In the genomic region with DNA sequence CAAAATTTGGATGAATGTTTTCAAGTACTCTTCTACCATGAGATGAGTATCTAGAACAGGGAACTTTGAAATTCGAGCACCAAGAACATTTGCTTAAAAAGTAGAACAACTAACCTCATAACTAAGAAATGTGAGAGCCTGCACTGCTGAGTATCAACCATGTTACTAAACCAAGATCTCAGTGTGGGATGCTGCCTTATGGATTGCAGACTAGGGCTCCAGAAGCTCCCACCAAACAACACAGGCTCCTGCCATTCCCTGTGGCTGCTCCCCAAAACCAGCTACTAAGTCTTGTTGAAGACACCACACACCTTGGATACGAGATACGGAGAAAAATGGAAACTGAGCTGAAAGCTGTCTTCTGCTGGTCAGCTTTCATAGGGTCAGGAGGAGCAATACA, we compare ENCODE assay signal across 29 mouse cellular contexts. TPM values are rescaled to one million over a fixed set of nuclear protein-coding genes. Genes with fewer than 3 reads are reported as not detected.
DNase-seq lines count a peak whose midpoint lies in the region; ATAC-seq and TF ChIP-seq lines count a peak whose summit lies in the region.
"Had no signal": no experiment of that assay in that cellular context is flagged by ENCODE, and none has a peak within 500 bp of the region (broad histone marks: within the 10 kb centered on the region; RNA-seq: fewer than 3 reads in every experiment).

No protein-coding gene starts in this region.

- H3K27ac ChIP-seq in heart, postnatal 0 days (ENCODE audit: low read depth): peak overlapping the region; percentile 79
- peak overlapping the region; percentile 35; the same call in 1 of the 2 replicates for H3K27ac ChIP-seq in stomach, embryonic 14.5 days (ENCODE audit: low read length)
- H3K27ac ChIP-seq in stomach, postnatal 0 days (replicated peaks): no peak overlapping the region
- H3K27ac ChIP-seq in forebrain, embryonic 12.5 days: no peak overlapping the region
- H3K27ac ChIP-seq: hindbrain, embryonic 12.5 days; limb, embryonic 12.5 days; liver, embryonic 12.5 days; neural tube, embryonic 13.5 days had no signal

- DNase-seq in heart, adult 11 months: peak; percentile 64
- DNase-seq in heart, postnatal 10 days: no peak
- no peak for DNase-seq in heart, postnatal 0 days (ENCODE audit: low spot score)
- DNase-seq in heart, postnatal 14 days: no peak
- DNase-seq in stomach, postnatal 0 days (ENCODE audit: low spot score): no peak
- no peak for DNase-seq in adrenal gland, postnatal 10 days
- DNase-seq: cerebellum, adult 11-12 months; gastrocnemius, adult 2 months; midbrain, embryonic 14.5 days; right cerebral cortex, adult 18-20 months; thymus, adult 2 months had no signal

- intact Hi-C loops in heart, postnatal 10 days (cut with DNase I): loop anchor here (2.0 kb wide), 1 partner anchor 39 kb away; no protein-coding TSS in a partner anchor
- intact Hi-C loops in heart, postnatal 14 days (cut with DNase I): no loop called here

- 89% methylated on average over 3 of the region's 3 CpGs for WGBS in heart, postnatal 0 days
- 95% methylated on average over 3 of the region's 3 CpGs for WGBS in stomach, embryonic 14.5 days
- 96% methylated on average over 3 of the region's 3 CpGs for WGBS in stomach, postnatal 0 days
- 85% methylated on average over 3 of the region's 3 CpGs for WGBS in forebrain, embryonic 12.5 days

- no peak overlapping the region for H3K9ac ChIP-seq in heart, postnatal 0 days (replicated peaks; ENCODE audit: low read depth, low read length)
- H3K9ac ChIP-seq in stomach, embryonic 14.5 days (replicated peaks; ENCODE audit: low read depth, low read length): no peak overlapping the region
- no peak overlapping the region for H3K9ac ChIP-seq in stomach, postnatal 0 days (ENCODE audit: low read length)
- no peak overlapping the region for H3K9ac ChIP-seq in forebrain, embryonic 12.5 days
- H3K9ac ChIP-seq: forebrain, postnatal 0 days; hindbrain, embryonic 12.5 days; limb, embryonic 12.5 days; liver, embryonic 12.5 days; neural tube, embryonic 13.5 days had no signal

- H3K4me2 ChIP-seq in heart, postnatal 0 days (ENCODE audit: low read depth, low read length): no peak overlapping the region
- no peak overlapping the region for H3K4me2 ChIP-seq in stomach, embryonic 14.5 days (replicated peaks; ENCODE audit: low read depth, low read length)
- H3K4me2 ChIP-seq in stomach, postnatal 0 days (replicated peaks; ENCODE audit: low read depth): no peak overlapping the region
- no peak overlapping the region for H3K4me2 ChIP-seq in forebrain, embryonic 12.5 days
- H3K4me2 ChIP-seq: hindbrain, embryonic 12.5 days; limb, embryonic 12.5 days; liver, embryonic 12.5 days; neural tube, embryonic 13.5 days had no signal

- H3K27me3 ChIP-seq in heart, postnatal 0 days (ENCODE audit: control insufficient read depth, insufficient read depth, low read length): no peaks in the 10 kb centered on the region
- H3K27me3 ChIP-seq in stomach, embryonic 14.5 days (ENCODE audit: control insufficient read depth, insufficient read depth, low read length): no peaks in the 10 kb centered on the region
- H3K27me3 ChIP-seq in stomach, postnatal 0 days (ENCODE audit: control insufficient read depth, insufficient read depth, low read length): no peaks in the 10 kb centered on the region
- no peaks in the 10 kb centered on the region for H3K27me3 ChIP-seq in forebrain, embryonic 12.5 days
- H3K27me3 ChIP-seq: hindbrain, embryonic 12.5 days; limb, embryonic 12.5 days; liver, embryonic 12.5 days; neural tube, embryonic 13.5 days had no signal

- H3K4me1 ChIP-seq in heart, postnatal 0 days (ENCODE audit: control insufficient read depth, insufficient read depth): peaks cover 4% of the 10 kb centered on the region; the same call in 1 of the 2 replicates
- H3K4me1 ChIP-seq in stomach, embryonic 14.5 days (ENCODE audit: control insufficient read depth, insufficient read depth, low read length): peaks cover 9% of the 10 kb centered on the region
- no peaks in the 10 kb centered on the region for H3K4me1 ChIP-seq in stomach, postnatal 0 days (replicated peaks; ENCODE audit: control insufficient read depth, insufficient read depth)
- no peaks in the 10 kb centered on the region; the same call in 1 of the 2 replicates for H3K4me1 ChIP-seq in forebrain, embryonic 12.5 days
- H3K4me1 ChIP-seq: liver, embryonic 12.5 days; neural tube, embryonic 13.5 days had no signal

- no peak for ATAC-seq in heart, postnatal 0 days (ENCODE audit: insufficient read depth, low read depth)
- ATAC-seq in stomach, embryonic 14.5 days (ENCODE audit: insufficient number of reproducible peaks, insufficient read depth, low FRiP score, low read depth): no peak
- ATAC-seq in stomach, postnatal 0 days (ENCODE audit: low FRiP score, low TSS enrichment): no peak
- no peak for ATAC-seq in forebrain, embryonic 12.5 days (ENCODE audit: low FRiP score)
- ATAC-seq: activated CD4-positive, CD25-positive, alpha-beta regulatory T cell, adult 4 months; forebrain, postnatal 0 days; liver, embryonic 12.5 days had no signal

- H3K36me3 ChIP-seq in heart, postnatal 0 days (replicated peaks; ENCODE audit: control insufficient read depth, insufficient read depth, low read length): no peaks in the 10 kb centered on the region
- no peaks in the 10 kb centered on the region for H3K36me3 ChIP-seq in stomach, embryonic 14.5 days (ENCODE audit: control insufficient read depth, insufficient read depth, low read length)
- H3K36me3 ChIP-seq in stomach, postnatal 0 days (ENCODE audit: control insufficient read depth, insufficient read depth, low read length): no peaks in the 10 kb centered on the region
- no peaks in the 10 kb centered on the region for H3K36me3 ChIP-seq in forebrain, embryonic 12.5 days (replicated peaks)
- H3K36me3 ChIP-seq: G1E; hindbrain, embryonic 12.5 days; limb, embryonic 12.5 days; liver, embryonic 12.5 days; neural tube, embryonic 13.5 days had no signal

- TF ChIP-seq EP300 in heart, postnatal 0 days (IDR thresholded peaks at IDR 0.05; ENCODE audit: low read depth): no peak
- no peak for TF ChIP-seq EP300 in stomach, postnatal 0 days (optimal IDR thresholded peaks at IDR 0.05)

- no peak overlapping the region for H3K4me3 ChIP-seq in heart, postnatal 0 days (ENCODE audit: low read depth, low read length)
- no peak overlapping the region for H3K4me3 ChIP-seq in stomach, embryonic 14.5 days (ENCODE audit: low read depth, low read length)
- H3K4me3 ChIP-seq in stomach, postnatal 0 days (ENCODE audit: low read depth, low read length): no peak overlapping the region
- H3K4me3 ChIP-seq in forebrain, embryonic 12.5 days (replicated peaks): no peak overlapping the region
- H3K4me3 ChIP-seq: gastrocnemius, adult 2 months; hindbrain, embryonic 12.5 days; limb, embryonic 12.5 days; liver, embryonic 12.5 days; neural tube, embryonic 13.5 days had no signal

- no peaks in the 10 kb centered on the region for H3K9me3 ChIP-seq in heart, postnatal 0 days (replicated peaks; ENCODE audit: control insufficient read depth, low read length)
- H3K9me3 ChIP-seq in stomach, embryonic 14.5 days (ENCODE audit: control insufficient read depth, low read depth, low read length): no peaks in the 10 kb centered on the region
- no peaks in the 10 kb centered on the region for H3K9me3 ChIP-seq in stomach, postnatal 0 days (ENCODE audit: control insufficient read depth, low read length)
- no peaks in the 10 kb centered on the region for H3K9me3 ChIP-seq in forebrain, embryonic 12.5 days
- H3K9me3 ChIP-seq: G1E; hindbrain, embryonic 12.5 days; limb, embryonic 12.5 days; liver, embryonic 12.5 days; neural tube, embryonic 13.5 days had no signal

- no peak for TF ChIP-seq CTCF in heart, postnatal 0 days (IDR thresholded peaks at IDR 0.05; ENCODE audit: low read depth)
- no peak for TF ChIP-seq CTCF in stomach, postnatal 0 days (IDR thresholded peaks at IDR 0.05; ENCODE audit: low read depth)

RNA-seq across cellular contexts. Expression of a gene that starts 37.4 kb away (rescaled TPM):
- 1 to 10 TPM; 4.9 to 6.0 TPM for total RNA-seq in heart, postnatal 10 days (2021)
- total RNA-seq in heart, postnatal 0 days (2014; rRNA removed; ENCODE audit: low replicate concordance): 6.6 and 7.0 TPM in 2 replicates
- polyA plus RNA-seq in heart, postnatal 0 days (2015; fragmentation: Nextera tagmentation; extraction: Ambion mirVana): 5.9 and 6.2 TPM in 2 replicates
- total RNA-seq in heart, postnatal 14 days (2021): 1 to 10 TPM; 5.3 to 5.8 TPM
- 15.5 and 16.1 TPM in 2 replicates for polyA plus RNA-seq in stomach, embryonic 14.5 days (2014; fragmentation: Nextera tagmentation; extraction: Ambion mirVana)
- 8.5 and 9.2 TPM in 2 replicates for polyA plus RNA-seq in stomach, postnatal 0 days (2015; fragmentation: Nextera tagmentation; extraction: Ambion mirVana)
- polyA plus RNA-seq in forebrain, embryonic 12.5 days (2016; fragmentation: Nextera tagmentation; extraction: Ambion mirVana): 2.2 and 2.7 TPM in 2 replicates
- 1 to 10 TPM; 4.8 to 5.4 TPM for total RNA-seq in adrenal gland, postnatal 10 days (2021)
- polyA plus RNA-seq: G1E had no signal

RNA-seq across cellular contexts. Expression of a gene that starts 46.5 kb away (rescaled TPM):
- not detected for total RNA-seq in heart, postnatal 10 days (2021)
- not detected in 2 replicates for total RNA-seq in heart, postnatal 0 days (2014; rRNA removed; ENCODE audit: low replicate concordance)
- not detected in 2 replicates for polyA plus RNA-seq in heart, postnatal 0 days (2015; fragmentation: Nextera tagmentation; extraction: Ambion mirVana)
- not detected for total RNA-seq in heart, postnatal 14 days (2021)
- polyA plus RNA-seq in stomach, embryonic 14.5 days (2014; fragmentation: Nextera tagmentation; extraction: Ambion mirVana): not detected in 2 replicates
- polyA plus RNA-seq in stomach, postnatal 0 days (2015; fragmentation: Nextera tagmentation; extraction: Ambion mirVana): not detected in 2 replicates
- polyA plus RNA-seq in forebrain, embryonic 12.5 days (2016; fragmentation: Nextera tagmentation; extraction: Ambion mirVana): not detected in 2 replicates
- not detected for total RNA-seq in adrenal gland, postnatal 10 days (2021)
- total RNA-seq: adrenal gland, postnatal 14 days; forebrain, postnatal 0 days; G1E; gastrocnemius, adult 2 months; layer of hippocampus, adult 18-20 months; layer of hippocampus, postnatal 25 days; left cerebral cortex, postnatal 10 days; megakaryocyte, adult 5-6 weeks had no signal
- polyA plus RNA-seq: activated CD4-positive, CD25-positive, alpha-beta regulatory T cell, adult 4 months; forebrain, postnatal 0 days; G1E; gonadal fat pad, adult 2 months; hindbrain, embryonic 12.5 days; kidney, embryonic 14.5 days; limb, embryonic 12.5 days; liver, embryonic 12.5 days; lung, postnatal 0 days; midbrain, embryonic 14.5 days; neural tube, embryonic 13.5 days; small intestine, adult 2 months; thymus, adult 2 months had no signal

Comparison
In these comparisons a context has a peak if more than half of its experiments do, and no peak if none do; other contexts are left out.
1. H3K27ac ChIP-seq: peak in heart, postnatal 0 days (single experiment) and stomach, embryonic 14.5 days (single experiment); none in stomach, postnatal 0 days (single experiment) and forebrain, embryonic 12.5 days (single experiment).